Mouse (Mus musculus) CH12.LX (cell line): ENCODE data around the gene Parp9.

Source experiments
- BHLHE40 ChIP-seq: IDR thresholded peaks from 2 replicates; pipeline ENCODE4 v1.6.1; 2011; ENCODE audit warnings: mild to moderate bottlenecking, low read depth, low read length, improper control_type of control experiment
- CHD1 ChIP-seq: IDR thresholded peaks from 2 replicates; pipeline ENCODE4 v1.6.1; 2012; ENCODE audit warnings: low read depth, low read length, improper control_type of control experiment, inconsistent platforms
- CTCF ChIP-seq, 2 experiments: IDR thresholded peaks in 1 of 2; conservative IDR thresholded peaks in 1 of 2; 2 replicates each; pipeline ENCODE4 v1.5.1; 2011 to 2012; ENCODE audit warnings: low read depth in 2 of 2, low read length in 2 of 2, improper control_type of control experiment in 1 of 2, inconsistent platforms in 1 of 2, mild to moderate bottlenecking in 1 of 2, moderate library complexity in 1 of 2
- EP300 ChIP-seq: IDR thresholded peaks from 2 replicates; pipeline ENCODE4 v1.6.1; 2011; ENCODE audit warnings: low read length, improper control_type of control experiment
- HCFC1 ChIP-seq: IDR thresholded peaks from 2 replicates; pipeline ENCODE4 v1.6.1; 2012; ENCODE audit warnings: low read depth, mild to moderate bottlenecking, inconsistent platforms, low read length, improper control_type of control experiment
- JUND ChIP-seq: conservative IDR thresholded peaks from 2 replicates; pipeline ENCODE4 v1.6.1; 2011; ENCODE audit warnings: low read depth, low read length, improper control_type of control experiment
- MAX ChIP-seq: IDR thresholded peaks from 2 replicates; pipeline ENCODE4 v1.6.1; 2011; ENCODE audit warnings: low read length, improper control_type of control experiment
- MEF2A ChIP-seq: IDR thresholded peaks from 2 replicates; pipeline ENCODE4 v1.6.1; 2014; ENCODE audit warnings: low read depth, mild to moderate bottlenecking, inconsistent platforms, low read length, improper control_type of control experiment, borderline replicate concordance
- POLR2A ChIP-seq: IDR thresholded peaks from 2 replicates; pipeline ENCODE4 v1.6.1; 2011; ENCODE audit warnings: low read depth, mild to moderate bottlenecking, improper control_type of control experiment, low read length
- RCOR1 ChIP-seq: conservative IDR thresholded peaks from 2 replicates; pipeline ENCODE4 v1.6.1; 2012; ENCODE audit warnings: low read depth, mild to moderate bottlenecking, inconsistent platforms, low read length, improper control_type of control experiment

DNA sequence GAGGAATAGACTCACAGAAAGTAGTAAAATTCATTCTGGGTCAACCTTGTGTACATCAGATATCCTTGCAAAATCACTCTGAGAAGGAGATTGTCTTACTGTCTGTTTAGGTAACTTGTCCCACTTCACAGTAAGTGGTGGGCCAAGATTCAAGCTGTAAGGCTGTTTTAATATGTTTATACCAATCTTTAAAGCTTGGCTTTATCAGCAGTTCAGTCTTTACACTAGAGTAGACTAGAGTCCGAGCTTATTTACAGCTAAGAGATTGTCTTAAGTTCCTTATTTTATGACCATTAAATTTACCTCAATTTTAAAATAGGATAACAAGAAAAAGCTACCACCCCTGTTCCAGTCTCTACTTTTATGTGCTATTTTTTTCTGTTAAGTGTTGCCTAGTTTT, 49.7 kb downstream of the Parp9 start:
- TF ChIP-seq POLR2A (no peak), CTCF (conservative IDR thresholded peaks at IDR 0.05 in 1 of 2, IDR thresholded peaks at IDR 0.05 in 1 of 2; ENCODE audit: low read depth in 2 of 2, low read length in 2 of 2) (no peak), HCFC1 (no peak), BHLHE40 (no peak), MEF2A (no peak), CHD1 (no peak), JUND (no peak), RCOR1 (no peak), MAX (no peak), EP300 (no peak)
